33 mouse cellular contexts compared by ENCODE assay signal in genomic region chr14:79265738-79266137, GRCm38 (mm10). TPM values are rescaled to one million over a fixed set of nuclear protein-coding genes. Genes with fewer than 3 reads are reported as not detected.
A peak's percentile ranks its signal among the peaks of the same experiment; 100 is the strongest.
DNase-seq lines count a peak whose midpoint lies in the region; ATAC-seq and TF ChIP-seq lines count a peak whose summit lies in the region.
"Had no signal": no experiment of that assay in that cellular context is flagged by ENCODE, and none has a peak within 500 bp of the region (broad histone marks: within the 10 kb centered on the region; RNA-seq: fewer than 3 reads in every experiment).

No protein-coding gene starts in this region.

- TF ChIP-seq CTCF in thymus, adult 2 months (IDR thresholded peaks at IDR 0.05; ENCODE audit: borderline replicate concordance, control insufficient read depth, extremely low read depth, insufficient read depth, low read length, poor library complexity), result no peak
- TF ChIP-seq CTCF in layer of hippocampus, adult 2 months (conservative IDR thresholded peaks at IDR 0.05), result no peak

- no peaks in the 10 kb centered on the region for H3K36me3 ChIP-seq in heart, embryonic 16.5 days (ENCODE audit: control insufficient read depth, insufficient read depth)
- no peaks in the 10 kb centered on the region for H3K36me3 ChIP-seq in thymus, adult 2 months (ENCODE audit: control insufficient read depth, insufficient read depth, low read length)
- H3K36me3 ChIP-seq: embryonic facial prominence, embryonic 12.5 days; embryonic facial prominence, embryonic 15.5 days; forebrain, embryonic 12.5 days; G1E; heart, embryonic 12.5 days; heart, embryonic 15.5 days; hindbrain, embryonic 12.5 days; hindbrain, embryonic 15.5 days had no signal

- ATAC-seq in heart, embryonic 16.5 days (replicated peaks; ENCODE audit: extremely low read depth, insufficient read depth, low FRiP score), result no peak
- ATAC-seq in megakaryocyte progenitor cell, adult 5-6 weeks (replicated peaks; ENCODE audit: poor library complexity), result peak; percentile 77
- ATAC-seq: forebrain, embryonic 16.5 days; Patski had no signal

- intact Hi-C loops in heart, postnatal 14 days (cut with DNase I), result no loop called here

- peak overlapping the region; percentile 39; the same call in 1 of the 2 replicates for H3K27ac ChIP-seq in heart, embryonic 16.5 days (ENCODE audit: low read length)
- H3K27ac ChIP-seq in thymus, adult 2 months (ENCODE audit: control insufficient read depth, insufficient read depth, low read length), result peak overlapping the region; percentile 51
- H3K27ac ChIP-seq in layer of hippocampus, adult 2 months, result no peak overlapping the region
- H3K27ac ChIP-seq: embryonic facial prominence, embryonic 12.5 days; embryonic facial prominence, embryonic 15.5 days; forebrain, embryonic 12.5 days; gastrocnemius, adult 2 months; heart, embryonic 15.5 days; hindbrain, embryonic 12.5 days; hindbrain, embryonic 15.5 days had no signal

- no peak overlapping the region for H3K4me2 ChIP-seq in heart, embryonic 16.5 days (ENCODE audit: low read depth, low read length)
- H3K4me2 ChIP-seq: embryonic facial prominence, embryonic 12.5 days; embryonic facial prominence, embryonic 15.5 days; forebrain, embryonic 12.5 days; heart, embryonic 12.5 days; heart, embryonic 15.5 days; hindbrain, embryonic 12.5 days; hindbrain, embryonic 15.5 days had no signal

- no peak for TF ChIP-seq POLR2A in thymus, adult 2 months (IDR thresholded peaks at IDR 0.05; ENCODE audit: control insufficient read depth, extremely low read depth, insufficient read depth, low read length, poor library complexity)

- H3K27me3 ChIP-seq in heart, embryonic 16.5 days (ENCODE audit: control insufficient read depth, insufficient read depth, low read length), result peaks cover 3% of the 10 kb centered on the region; the same call in 1 of the 2 replicates
- H3K27me3 ChIP-seq in thymus, adult 2 months (ENCODE audit: control insufficient read depth, insufficient read depth, low read length), result no peaks in the 10 kb centered on the region
- H3K27me3 ChIP-seq: CH12.LX; embryonic facial prominence, embryonic 12.5 days; embryonic facial prominence, embryonic 15.5 days; forebrain, embryonic 12.5 days; heart, embryonic 15.5 days; hindbrain, embryonic 12.5 days; hindbrain, embryonic 15.5 days; Patski had no signal

- H3K9me3 ChIP-seq in heart, embryonic 16.5 days (replicated peaks; ENCODE audit: control insufficient read depth, low read length), result 0 out of 2 replicates have a peak, but pooled peaks cover 3% of the 10 kb centered on the region
- H3K9me3 ChIP-seq: embryonic facial prominence, embryonic 12.5 days; embryonic facial prominence, embryonic 15.5 days; forebrain, embryonic 12.5 days; G1E; heart, embryonic 12.5 days; hindbrain, embryonic 12.5 days; hindbrain, embryonic 15.5 days had no signal

- DNase-seq in heart, postnatal 14 days, result no peak
- no peak for DNase-seq in thymus, adult 2 months
- no peak for DNase-seq in thymus, adult 18-20 months
- peak; percentile 85 for DNase-seq in fat pad, adult 2 months (ENCODE audit: extremely low read depth, low read depth, low spot score)
- DNase-seq in layer of hippocampus, adult 2 months (ENCODE audit: low spot score in 2 of 2), result no peak
- no peak for DNase-seq in testis, postnatal 10 days (ENCODE audit: low spot score)
- DNase-seq: B cell, adult 2 months; cerebellum, adult 18-20 months; cerebellum, adult 9-10 months; cerebellum, postnatal 14 days; gastrocnemius, adult 2 months; gastrocnemius, postnatal 14 days; heart, adult 18-20 months had no signal

- 80% methylated on average over 6 of the region's 6 CpGs for WGBS in heart, embryonic 16.5 days
- 20% methylated on average over 6 of the region's 6 CpGs for WGBS in thymus, adult 2 months

- H3K4me3 ChIP-seq in heart, embryonic 16.5 days (ENCODE audit: low read length), result no peak overlapping the region
- H3K4me3 ChIP-seq in thymus, adult 2 months (ENCODE audit: control insufficient read depth, insufficient read depth, low read length), result no peak overlapping the region
- no peak overlapping the region for H3K4me3 ChIP-seq in layer of hippocampus, adult 2 months
- H3K4me3 ChIP-seq: embryonic facial prominence, embryonic 12.5 days; embryonic facial prominence, embryonic 15.5 days; forebrain, embryonic 12.5 days; gastrocnemius, adult 2 months; heart, embryonic 12.5 days; heart, embryonic 15.5 days; hindbrain, embryonic 12.5 days; hindbrain, embryonic 15.5 days had no signal

- no peak overlapping the region for H3K9ac ChIP-seq in heart, embryonic 16.5 days (ENCODE audit: low read length)
- H3K9ac ChIP-seq: embryonic facial prominence, embryonic 12.5 days; embryonic facial prominence, embryonic 15.5 days; forebrain, embryonic 12.5 days; heart, embryonic 12.5 days; heart, embryonic 15.5 days; hindbrain, embryonic 12.5 days; hindbrain, embryonic 15.5 days had no signal

- H3K4me1 ChIP-seq in heart, embryonic 16.5 days (ENCODE audit: control insufficient read depth, insufficient read depth, low read length), result peaks cover 4% of the 10 kb centered on the region
- peaks cover 51% of the 10 kb centered on the region for H3K4me1 ChIP-seq in thymus, adult 2 months (replicated peaks; ENCODE audit: control insufficient read depth, insufficient read depth, low read length)
- H3K4me1 ChIP-seq: embryonic facial prominence, embryonic 12.5 days; embryonic facial prominence, embryonic 15.5 days; forebrain, embryonic 12.5 days; heart, embryonic 12.5 days; hindbrain, embryonic 12.5 days; hindbrain, embryonic 15.5 days had no signal

RNA-seq across cellular contexts. Expression of gene Zfp957, which starts 18.6 kb away (rescaled TPM):
- polyA plus RNA-seq in heart, embryonic 16.5 days (2015; fragmentation: Nextera tagmentation; extraction: Ambion mirVana), result 0.13 TPM in 1 of 2 replicates, not detected in the other
- not detected for total RNA-seq in heart, postnatal 14 days (2021)
- not detected in 2 replicates for polyA plus RNA-seq in thymus, adult 2 months (2012; rRNA removed)
- not detected in 2 replicates for total RNA-seq in megakaryocyte progenitor cell, adult 5-6 weeks (2015)
- total RNA-seq in megakaryocyte progenitor cell, adult 5-6 weeks (2017), result not detected in 2 replicates
- total RNA-seq in layer of hippocampus, adult 2 months (2021), result not detected
- total RNA-seq: adrenal gland, adult 18-20 months; adrenal gland, postnatal 10 days; adrenal gland, postnatal 36 days; CH12.LX; G1E; gastrocnemius, adult 2 months; gastrocnemius, postnatal 14 days; gastrocnemius, postnatal 4 days; heart, adult 18-20 months; heart, postnatal 25 days; hematopoietic stem cell, adult 5-6 weeks had no signal
- polyA plus RNA-seq: embryonic facial prominence, embryonic 12.5 days; embryonic facial prominence, embryonic 15.5 days; forebrain, embryonic 12.5 days; forebrain, embryonic 16.5 days; G1E; heart, embryonic 12.5 days; heart, embryonic 15.5 days; hindbrain, embryonic 15.5 days; intestine, embryonic 14.5 days had no signal

RNA-seq across cellular contexts. Expression of gene Rgcc, which starts 35.7 kb away (rescaled TPM):
- 53.6 and 74.7 TPM in 2 replicates for polyA plus RNA-seq in heart, embryonic 16.5 days (2015; fragmentation: Nextera tagmentation; extraction: Ambion mirVana)
- 10 to 100 TPM; 78.5 to 80.3 TPM for total RNA-seq in heart, postnatal 14 days (2021)
- 880 and 889 TPM in 2 replicates for polyA plus RNA-seq in thymus, adult 2 months (2012; rRNA removed)
- 183 and 199 TPM in 2 replicates for total RNA-seq in megakaryocyte progenitor cell, adult 5-6 weeks (2015)
- total RNA-seq in megakaryocyte progenitor cell, adult 5-6 weeks (2017), result 212 and 243 TPM in 2 replicates
- total RNA-seq in layer of hippocampus, adult 2 months (2021), result 10 to 100 TPM; 37.1 to 40.7 TPM
- total RNA-seq: G1E had no signal
- polyA plus RNA-seq: G1E had no signal
